Comparison of ENCODE assay signal across 15 mouse cellular contexts in genomic region chr10:116310516-116311210, GRCm38 (mm10). TPM values are rescaled to one million over a fixed set of nuclear protein-coding genes. Genes with fewer than 3 reads are reported as not detected.
A peak's percentile ranks its signal among the peaks of the same experiment; 100 is the strongest.
DNase-seq lines count a peak whose midpoint lies in the region; ATAC-seq and TF ChIP-seq lines count a peak whose summit lies in the region.
"Had no signal": no experiment of that assay in that cellular context is flagged by ENCODE, and none has a peak within 500 bp of the region (broad histone marks: within the 10 kb centered on the region; RNA-seq: fewer than 3 reads in every experiment).

No protein-coding gene starts in this region.

- H3K36me3 ChIP-seq in kidney, adult 2 months (ENCODE audit: control insufficient read depth, insufficient read depth, low read length), result no peaks in the 10 kb centered on the region
- H3K36me3 ChIP-seq in CH12.LX (replicated peaks in 1 of 2; ENCODE audit: control insufficient read depth in 1 of 2, insufficient read depth in 1 of 2, low read length in 1 of 2), result no peaks in the 10 kb centered on the region
- H3K36me3 ChIP-seq in heart, embryonic 15.5 days, result no peaks in the 10 kb centered on the region
- H3K36me3 ChIP-seq: embryonic facial prominence, embryonic 10.5 days; midbrain, embryonic 15.5 days; neural tube, embryonic 12.5 days had no signal

- 66% methylated on average over 11 of the region's 11 CpGs for WGBS in kidney, adult 2 months
- WGBS in heart, embryonic 15.5 days, result 28% methylated on average over 11 of the region's 11 CpGs

- no peak for ATAC-seq in heart, embryonic 15.5 days (replicated peaks; ENCODE audit: insufficient number of reproducible peaks, insufficient read depth, low FRiP score, low read depth)
- ATAC-seq: inflammation-experienced regulatory T-cells, adult 6 months; midbrain, embryonic 15.5 days had no signal

- TF ChIP-seq EP300 in CH12.LX (IDR thresholded peaks at IDR 0.05; ENCODE audit: low read length), result no peak

- DNase-seq in kidney, adult 2 months, result peak; percentile 48
- DNase-seq in kidney, adult 9 months, result no peak
- no peak for DNase-seq in CH12.LX (ENCODE audit: extremely low read depth)
- DNase-seq in lung, postnatal 10 days, result peak; percentile 59
- no peak for DNase-seq in ovary, postnatal 36 days (ENCODE audit: low spot score)
- DNase-seq in layer of hippocampus, adult 9-11 months, result no peak
- DNase-seq: cerebellum, adult 2 months; left cerebral cortex, postnatal 4 days; right cerebral cortex, adult 18-20 months had no signal

- no peak for TF ChIP-seq POLR2A in kidney, adult 2 months (IDR thresholded peaks at IDR 0.05; ENCODE audit: low read depth, low read length)
- no peak for TF ChIP-seq POLR2A in CH12.LX (IDR thresholded peaks at IDR 0.05; ENCODE audit: low read depth, low read length)

- H3K4me2 ChIP-seq in CH12.LX (ENCODE audit: insufficient read depth, low read depth, poor library complexity, severe bottlenecking), result no peak overlapping the region
- no peak overlapping the region for H3K4me2 ChIP-seq in heart, embryonic 15.5 days
- H3K4me2 ChIP-seq: midbrain, embryonic 15.5 days; neural tube, embryonic 12.5 days had no signal

- no peak overlapping the region for H3K4me3 ChIP-seq in kidney, adult 2 months (ENCODE audit: insufficient read depth, low read depth, low read length)
- H3K4me3 ChIP-seq in CH12.LX (replicated peaks in 1 of 3; ENCODE audit: low read depth in 2 of 3, low read length in 2 of 3, poor library complexity in 1 of 3), result no peak overlapping the region
- H3K4me3 ChIP-seq in heart, embryonic 15.5 days, result no peak overlapping the region
- H3K4me3 ChIP-seq: embryonic facial prominence, embryonic 10.5 days; midbrain, embryonic 15.5 days; neural tube, embryonic 12.5 days had no signal

- no peaks in the 10 kb centered on the region for H3K79me2 ChIP-seq in CH12.LX (replicated peaks; ENCODE audit: control insufficient read depth, extremely low read depth, insufficient read depth, poor library complexity, severe bottlenecking)

- TF ChIP-seq RAD21 in CH12.LX (IDR thresholded peaks at IDR 0.05; ENCODE audit: low read depth, low read length), result no peak

- H3K27ac ChIP-seq in kidney, adult 2 months (ENCODE audit: insufficient read depth, low read depth, low read length), result peak overlapping the region; percentile 53
- H3K27ac ChIP-seq in CH12.LX (ENCODE audit: insufficient read depth, low read depth), result no peak overlapping the region
- H3K27ac ChIP-seq in heart, embryonic 15.5 days, result peak overlapping the region; percentile 31; the same call in 1 of the 2 replicates
- H3K27ac ChIP-seq: embryonic facial prominence, embryonic 10.5 days; midbrain, embryonic 15.5 days; neural tube, embryonic 12.5 days had no signal

- in situ Hi-C loops in CH12.LX (cut with MboI; ENCODE audit: low pct_ligation_motif_present, low pct_unique_long_range_greater_than_20kb, low sequenced_read_pairs), result no loop called here

- no peaks in the 10 kb centered on the region for H3K4me1 ChIP-seq in kidney, adult 2 months (ENCODE audit: control insufficient read depth, insufficient read depth, low read length)
- no peaks in the 10 kb centered on the region for H3K4me1 ChIP-seq in CH12.LX (ENCODE audit: control insufficient read depth in 1 of 2, insufficient read depth in 2 of 2)
- H3K4me1 ChIP-seq in heart, embryonic 15.5 days (replicated peaks), result peaks cover 10% of the 10 kb centered on the region
- H3K4me1 ChIP-seq: neural tube, embryonic 12.5 days had no signal

- H3K9ac ChIP-seq in CH12.LX (ENCODE audit: insufficient read depth, low read depth), result no peak overlapping the region
- no peak overlapping the region for H3K9ac ChIP-seq in heart, embryonic 15.5 days
- H3K9ac ChIP-seq: midbrain, embryonic 15.5 days; neural tube, embryonic 12.5 days had no signal

- H3K27me3 ChIP-seq in kidney, adult 2 months (replicated peaks; ENCODE audit: control insufficient read depth, insufficient read depth, low read length), result no peaks in the 10 kb centered on the region
- no peaks in the 10 kb centered on the region for H3K27me3 ChIP-seq in CH12.LX (replicated peaks)
- H3K27me3 ChIP-seq in heart, embryonic 15.5 days, result no peaks in the 10 kb centered on the region
- H3K27me3 ChIP-seq: midbrain, embryonic 15.5 days; neural tube, embryonic 12.5 days had no signal

- dilution Hi-C loops in CH12.LX (cut with MboI; ENCODE audit: extremely low pct_ligation_motif_present, extremely low pct_unique_long_range_greater_than_20kb, low sequenced_read_pairs), result no loop called here

- TF ChIP-seq CTCF in kidney, adult 2 months (conservative IDR thresholded peaks at IDR 0.05; ENCODE audit: insufficient read depth, insufficient read length, low read depth, low read length), result no peak
- no peak for TF ChIP-seq CTCF in CH12.LX (conservative IDR thresholded peaks at IDR 0.05 in 1 of 2, IDR thresholded peaks at IDR 0.05 in 1 of 2; ENCODE audit: low read depth in 2 of 2, low read length in 2 of 2)

- H3K9me3 ChIP-seq in CH12.LX (replicated peaks; ENCODE audit: low read length), result no peaks in the 10 kb centered on the region
- H3K9me3 ChIP-seq in heart, embryonic 15.5 days (replicated peaks), result no peaks in the 10 kb centered on the region
- H3K9me3 ChIP-seq: embryonic facial prominence, embryonic 10.5 days; midbrain, embryonic 15.5 days; neural tube, embryonic 12.5 days had no signal

TF ChIP-seq in CH12.LX, 34 proteins besides CTCF, POLR2A, EP300 and RAD21:
- TF ChIP-seq CHD1 (IDR thresholded peaks at IDR 0.05; ENCODE audit: low read depth, low read length) (no peak), ZNF384 (IDR thresholded peaks at IDR 0.05; ENCODE audit: low read depth, low read length) (no peak), UBTF (IDR thresholded peaks at IDR 0.05; ENCODE audit: low read depth, low read length) (no peak), PAX5 (IDR thresholded peaks at IDR 0.05; ENCODE audit: low read length) (no peak), POLR2AphosphoS2 (IDR thresholded peaks at IDR 0.05; ENCODE audit: low read depth, low read length) (no peak), MEF2A (IDR thresholded peaks at IDR 0.05; ENCODE audit: borderline replicate concordance, low read depth, low read length) (no peak), USF2 (conservative IDR thresholded peaks at IDR 0.05; ENCODE audit: low read depth, low read length) (no peak), MAFK (IDR thresholded peaks at IDR 0.05; ENCODE audit: insufficient replicate concordance, low read length) (peak; percentile 68; the same call in 1 of the 2 replicates)

RNA-seq across cellular contexts. Expression of gene Ptprb, which starts 35.3 kb away (rescaled TPM):
- polyA plus RNA-seq in kidney, adult 2 months (2012; rRNA removed), result 11.2 and 12.5 TPM in 2 replicates
- not detected in 2 replicates for total RNA-seq in CH12.LX (2012; rRNA removed)
- total RNA-seq in CH12.LX (2014; rRNA removed), result not detected in 2 replicates
- polyA plus RNA-seq in CH12.LX (2012; ENCODE audit: insufficient read length, low read depth), result not detected in 2 replicates
- 6.6 and 7.4 TPM in 2 replicates for polyA plus RNA-seq in heart, embryonic 15.5 days (2015; fragmentation: Nextera tagmentation; extraction: Ambion mirVana)
- total RNA-seq: hematopoietic stem cell, adult 5-6 weeks had no signal

Comparison
In these comparisons a context has a peak if more than half of its experiments do, and no peak if none do; other contexts are left out.
1. DNase-seq: peak in kidney, adult 2 months (single experiment) and lung, postnatal 10 days (single experiment); none in kidney, adult 9 months (single experiment), CH12.LX (single experiment), ovary, postnatal 36 days (single experiment) and layer of hippocampus, adult 9-11 months (single experiment).